Mouse (Mus musculus): Measurements from ENCODE around the gene Mcm10. TPM values are rescaled to one million over a fixed set of nuclear protein-coding genes. Genes with fewer than 3 reads are reported as not detected.

Gene Mcm10
- polyA plus RNA-seq, 1 experiment from 2014 or later, result 34.4 TPM

GRCm38 (mm10) chr2:4940861-4941260 lies 71.7 kb downstream of the Mcm10 start:
- no peaks in the 10 kb centered on the region for H3K9me3 ChIP-seq (ENCODE audit: control insufficient read depth, low read length)
- H3K36me3 ChIP-seq (ENCODE audit: control insufficient read depth, insufficient read depth, low read length), result no peaks in the 10 kb centered on the region
- H3K4me3 ChIP-seq (ENCODE audit: low read depth, low read length), result no peak overlapping the region
- WGBS, result 88% methylated on average over 11 of the region's 11 CpGs
- no peak overlapping the region for H3K27ac ChIP-seq (ENCODE audit: low read depth, low read length)
- no peak overlapping the region for H3K4me2 ChIP-seq (replicated peaks; ENCODE audit: low read depth, low read length)
- no peaks in the 10 kb centered on the region for H3K27me3 ChIP-seq (ENCODE audit: control insufficient read depth, insufficient read depth, low read length)
- ATAC-seq (ENCODE audit: low FRiP score), result no peak
- DNase-seq (ENCODE audit: low spot score), result no peak
- no peaks in the 10 kb centered on the region for H3K4me1 ChIP-seq (replicated peaks; ENCODE audit: control insufficient read depth, insufficient read depth, low read length)
- no peak overlapping the region for H3K9ac ChIP-seq (ENCODE audit: low read depth, low read length)

Other genes starting within 250 kb of the Mcm10 start
- 113 and 129 TPM in 2 replicates for gene Sephs1, start 131.2 kb downstream of the Mcm10 start, polyA plus RNA-seq (2014; fragmentation: Nextera tagmentation; extraction: Ambion mirVana)
- 47.0 and 50.1 TPM in 2 replicates for gene Phyh, start 93.8 kb downstream of the Mcm10 start, polyA plus RNA-seq (2014; fragmentation: Nextera tagmentation; extraction: Ambion mirVana)
- gene Ucma, start 36.7 kb downstream of the Mcm10 start, polyA plus RNA-seq (2014; fragmentation: Nextera tagmentation; extraction: Ambion mirVana), result 0.38 TPM in 1 of 2 replicates, not detected in the other
- gene Optn, start 51.3 kb upstream of the Mcm10 start, polyA plus RNA-seq (2014; fragmentation: Nextera tagmentation; extraction: Ambion mirVana), result 5.1 and 6.6 TPM in 2 replicates
- 7.1 and 9.9 TPM in 2 replicates for gene Ccdc3, start 125.0 kb upstream of the Mcm10 start, polyA plus RNA-seq (2014; fragmentation: Nextera tagmentation; extraction: Ambion mirVana)